Mouse (Mus musculus) stomach, postnatal 0 days (tissue): ENCODE measurements at regions not wholly inside any gene's neighbourhood (a gene's known extent, or its start where the extent isn't known, plus 50 kb on each side); places are given as distances from the start of the nearest gene placed in this dataset.

Source experiments
- CTCF ChIP-seq: IDR thresholded peaks from 2 replicates; pipeline ENCODE4 v1.5.1; 2016; ENCODE audit warnings: antibody characterized with exemption, low read depth, mild to moderate bottlenecking, moderate library complexity
- EP300 ChIP-seq: optimal IDR thresholded peaks from 2 replicates; pipeline ENCODE3; 2016; ENCODE audit warnings: antibody characterized with exemption

DNA sequence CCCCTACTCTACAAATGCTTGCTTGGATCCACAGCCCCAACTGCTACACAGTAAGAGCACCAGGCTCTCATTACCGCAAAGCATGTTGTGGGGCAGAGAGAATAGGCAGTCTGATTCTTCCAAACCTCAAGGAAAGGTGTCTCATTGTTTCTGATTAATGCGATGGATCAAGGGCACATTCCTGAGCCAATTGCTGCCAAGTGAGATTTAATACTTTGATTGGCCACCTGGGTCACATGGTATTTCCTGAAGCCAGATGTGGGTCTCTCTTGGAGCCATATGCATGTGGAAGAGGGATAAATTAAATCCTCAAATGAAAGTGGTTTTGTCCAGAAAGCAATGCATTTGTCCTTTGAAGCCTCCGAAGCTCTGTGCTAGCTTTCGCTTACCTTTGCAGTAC lies 166.3 kb downstream of the Nr2f2 start:
- no peak for TF ChIP-seq CTCF
- no peak for TF ChIP-seq EP300
